Mouse (Mus musculus) forebrain, embryonic 15.5 days (tissue): ENCODE data around the gene Leng9. TPM values are rescaled to one million over a fixed set of nuclear protein-coding genes. Genes with fewer than 3 reads are reported as not detected.

Experiments used
- ATAC-seq: fragments of 200-750 bp; cut with Nextera tagmentation; replicated peaks from 2 replicates; pipeline ENCODE4 v1.8.0; 2017; ENCODE audit warnings: mild to moderate bottlenecking, moderate TSS enrichment, moderate library complexity
- H3K27ac ChIP-seq: fragments of 300-500 bp; sonication (generic); replicated peaks from 2 replicates; pipeline ENCODE4 v1.5.1; 2015; ENCODE audit warnings: mild to moderate bottlenecking, inconsistent platforms
- H3K27me3 ChIP-seq: fragments of 300-500 bp; sonication (generic); 2 replicates; pipeline ENCODE4 v1.6.1; 2015; ENCODE audit warnings: inconsistent platforms
- H3K36me3 ChIP-seq: fragments of 300-500 bp; sonication (generic); 2 replicates; pipeline ENCODE4 v1.6.1; 2015; ENCODE audit warnings: mild to moderate bottlenecking, inconsistent platforms
- H3K4me1 ChIP-seq: fragments of 300-500 bp; sonication (generic); 2 replicates; pipeline ENCODE4 v1.6.1; 2015; ENCODE audit warnings: inconsistent platforms
- H3K4me2 ChIP-seq: fragments of 300-500 bp; sonication (generic); replicated peaks from 2 replicates; pipeline ENCODE4 v1.6.1; 2015; ENCODE audit warnings: mild to moderate bottlenecking, inconsistent platforms
- H3K4me3 ChIP-seq: fragments of 300-500 bp; sonication (generic); 2 replicates; pipeline ENCODE4 v1.5.1; 2015; ENCODE audit warnings: mild to moderate bottlenecking, inconsistent platforms
- H3K9ac ChIP-seq: fragments of 300-500 bp; sonication (generic); replicated peaks from 2 replicates; pipeline ENCODE4 v1.6.1; 2015; ENCODE audit warnings: mild to moderate bottlenecking, inconsistent platforms
- H3K9me3 ChIP-seq: fragments of 300-500 bp; sonication (generic); 2 replicates; pipeline ENCODE4 v1.6.1; 2016; ENCODE audit warnings: inconsistent platforms
- WGBS: fragments of 180-500 bp; shearing (Covaris S2); methylation state at CpG from one replicate; pipeline ENCODE4 v1.1.7; 2015; ENCODE audit warnings: mixed read lengths; 5-methylcytosine and 5-hydroxymethylcytosine counted together
- polyA plus RNA-seq: library from polyadenylated mRNA; unstranded; fragments of >200 nt; fragmentation: Nextera tagmentation; extraction: Ambion mirVana; gene quantifications from 2 replicates; pipeline ENCODE4 v1.2.1, GENCODE M21; 2015

Leng9 gene
- polyA plus RNA-seq, 1 experiment from 2014 or later = 4.8 TPM

DNA sequence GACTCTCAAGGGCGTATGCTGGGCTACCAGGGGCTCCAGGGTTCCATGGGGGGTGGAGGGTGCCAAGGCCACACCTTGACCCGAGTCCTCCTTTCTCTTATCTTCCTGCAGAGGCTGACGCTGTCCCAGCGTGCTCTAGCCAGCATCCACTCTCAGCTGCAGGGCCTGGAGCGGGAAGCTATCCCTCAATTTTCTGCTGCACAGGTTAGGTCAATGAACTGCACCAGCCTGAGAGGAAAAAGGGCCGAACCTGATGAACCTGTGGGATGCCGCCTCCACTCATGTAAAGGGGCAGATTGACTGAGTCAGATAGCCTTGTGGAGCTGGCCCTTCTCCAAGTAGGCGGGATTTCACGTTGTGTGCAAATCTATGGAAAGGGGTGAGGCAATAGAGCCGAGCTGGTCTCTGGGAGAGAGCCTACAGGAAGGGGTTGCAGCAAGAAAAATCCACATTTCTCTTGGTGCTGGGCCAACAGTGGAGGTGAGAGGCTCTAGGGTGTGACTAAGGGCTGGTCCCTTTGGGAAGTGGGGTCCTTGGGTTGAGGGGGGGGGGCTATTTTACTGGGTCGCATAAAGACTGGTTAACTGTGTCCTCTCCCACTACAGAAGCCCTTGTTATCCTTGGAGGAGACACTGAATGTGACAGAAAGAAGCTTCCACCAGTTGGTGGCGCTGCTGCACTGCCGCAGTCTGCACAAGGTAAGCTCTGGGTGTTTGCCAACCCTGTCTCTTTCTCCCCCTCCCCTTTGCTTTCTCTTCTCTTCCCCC is 19.3 kb downstream of the Leng9 start:
- peak overlapping the region; percentile 6; the same call in 1 of the 2 replicates for H3K4me2 ChIP-seq
- H3K9me3 ChIP-seq = no peaks in the 10 kb centered on the region
- H3K36me3 ChIP-seq = peaks cover 14% of the 10 kb centered on the region
- H3K4me1 ChIP-seq = peaks cover 25% of the 10 kb centered on the region
- WGBS = 25% methylated on average over 13 of the region's 13 CpGs
- H3K27me3 ChIP-seq = no peaks in the 10 kb centered on the region
- peak overlapping the region; percentile 69 for H3K27ac ChIP-seq
- no peak overlapping the region for H3K4me3 ChIP-seq
- peak; percentile 55 for ATAC-seq
- H3K9ac ChIP-seq = 0 out of 2 replicates have a peak overlapping the region, but pooled peaks have one; percentile 11

DNA sequence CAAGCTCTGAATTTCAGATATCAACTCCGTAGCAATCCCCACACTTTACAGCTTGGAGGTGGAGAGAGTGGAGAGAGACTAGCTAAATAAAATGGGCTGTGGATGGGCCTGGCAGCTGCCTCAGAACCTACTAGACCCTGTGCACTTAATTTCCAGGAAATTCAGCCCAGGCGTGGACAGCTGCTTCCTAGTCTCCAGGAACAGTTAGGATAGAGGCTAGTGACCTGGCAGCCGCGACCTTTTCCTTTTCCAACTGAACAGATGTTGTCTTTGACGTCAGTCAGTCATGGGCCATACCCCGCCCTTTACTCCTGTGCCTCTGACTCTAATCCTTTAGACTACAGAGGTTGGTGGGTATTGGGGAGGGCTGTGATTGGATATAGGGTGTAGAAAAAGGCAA is 21.3 kb downstream of the Leng9 start:
- Histone ChIP-seq H3K9ac (no peak overlapping the region), H3K9me3 (no peaks in the 10 kb centered on the region), H3K36me3 (peaks cover 11% of the 10 kb centered on the region), H3K4me2 (no peak overlapping the region), H3K4me3 (no peak overlapping the region), H3K27me3 (no peaks in the 10 kb centered on the region), H3K4me1 (peaks cover 40% of the 10 kb centered on the region), H3K27ac (no peak overlapping the region; the same call in 1 of the 2 replicates)
- ATAC-seq = no peak
- WGBS = 72% methylated on average over 6 of the region's 6 CpGs

DNA sequence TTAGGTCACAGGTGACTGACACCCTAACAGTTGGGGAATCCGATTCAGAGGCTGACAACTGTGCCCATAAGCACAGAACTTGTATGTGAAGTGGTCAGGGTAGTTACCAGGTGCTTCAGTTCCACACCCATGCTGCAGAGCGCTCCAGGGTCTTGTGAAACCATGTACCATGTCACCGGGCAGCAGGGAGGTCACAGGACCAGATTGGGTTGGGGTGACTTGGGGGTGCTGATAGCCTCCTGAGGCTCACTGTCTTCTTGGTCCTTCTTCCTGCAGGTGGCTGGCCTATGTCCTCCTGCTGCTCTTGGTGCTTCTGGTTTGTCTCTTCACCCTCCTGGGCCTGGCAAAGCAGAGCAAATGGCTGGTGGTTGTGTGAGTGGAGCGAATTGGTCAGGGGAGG is 22.3 kb downstream of the Leng9 start:
- Histone ChIP-seq H3K4me2 (no peak overlapping the region), H3K27ac (no peak overlapping the region), H3K9ac (no peak overlapping the region), H3K27me3 (no peaks in the 10 kb centered on the region), H3K9me3 (no peaks in the 10 kb centered on the region), H3K36me3 (peaks cover 10% of the 10 kb centered on the region), H3K4me1 (peaks cover 49% of the 10 kb centered on the region), H3K4me3 (no peak overlapping the region)
- no peak for ATAC-seq
- 91% methylated on average over 4 of the region's 4 CpGs for WGBS

DNA sequence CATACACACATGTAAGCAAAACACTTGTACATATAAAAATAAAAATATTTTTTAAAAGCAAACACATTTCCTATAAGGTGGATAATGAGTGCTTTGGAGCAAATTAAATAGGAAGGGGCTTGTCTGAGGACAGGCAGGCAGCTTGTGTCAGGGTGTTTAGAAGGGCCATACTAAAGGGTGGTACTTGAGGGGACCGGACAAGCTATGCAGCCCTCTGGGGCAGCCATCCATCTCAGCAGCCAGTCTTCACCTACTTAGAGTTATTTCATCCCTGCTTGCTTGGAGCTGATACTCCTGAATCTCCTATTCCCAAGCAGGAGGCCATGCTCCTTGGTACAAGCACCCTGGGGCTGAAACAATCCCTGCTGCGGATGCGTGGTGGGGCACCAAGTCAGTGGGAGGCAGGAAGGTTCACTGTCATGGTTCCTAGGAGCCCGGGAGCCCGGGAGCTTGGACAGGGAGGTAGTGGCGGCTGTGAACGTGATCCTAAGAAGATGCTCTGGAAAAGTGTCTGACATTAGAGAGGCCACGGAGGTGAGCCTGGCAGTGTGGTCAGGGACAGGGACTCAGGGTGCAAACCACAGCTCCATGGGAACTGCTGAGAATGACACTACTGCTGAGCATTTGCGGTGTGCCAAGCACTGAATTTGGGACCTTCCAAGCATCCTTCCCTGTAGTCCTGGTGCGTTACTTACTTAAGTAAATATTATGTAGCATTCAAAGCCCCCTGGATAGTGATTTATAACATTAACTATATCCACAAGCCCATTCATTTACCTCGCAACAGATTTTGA is 23.0 kb downstream of the Leng9 start:
- H3K9ac ChIP-seq = no peak overlapping the region
- H3K27me3 ChIP-seq = no peaks in the 10 kb centered on the region
- peaks cover 5% of the 10 kb centered on the region for H3K36me3 ChIP-seq
- peaks cover 55% of the 10 kb centered on the region for H3K4me1 ChIP-seq
- no peak overlapping the region for H3K4me2 ChIP-seq
- no peaks in the 10 kb centered on the region for H3K9me3 ChIP-seq
- ATAC-seq = no peak
- 90% methylated on average over 11 of the region's 11 CpGs for WGBS
- H3K4me3 ChIP-seq = no peak overlapping the region
- H3K27ac ChIP-seq = no peak overlapping the region

DNA sequence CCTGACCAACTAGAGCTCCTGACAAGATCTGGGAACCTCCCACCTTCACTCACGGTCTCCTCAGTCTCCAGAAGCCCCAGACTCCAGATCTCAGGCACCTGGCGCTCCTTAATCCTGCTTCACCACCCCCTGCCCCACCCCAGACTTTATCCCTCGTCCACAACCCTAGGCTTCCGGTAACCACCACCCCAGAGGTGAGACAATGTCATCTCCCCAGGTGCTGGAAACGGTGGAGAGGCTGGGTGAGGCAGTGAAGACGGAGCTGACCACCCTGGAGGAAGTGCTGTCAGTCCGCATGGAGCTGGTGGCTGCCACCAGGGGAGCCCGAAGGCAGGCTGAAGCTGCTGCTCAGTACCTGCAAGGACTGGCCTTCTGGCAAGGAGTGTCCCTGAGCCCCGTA is 24.9 kb downstream of the Leng9 start:
- Histone ChIP-seq H3K4me1 (peaks cover 58% of the 10 kb centered on the region), H3K27ac (peak overlapping the region; percentile 91), H3K4me2 (peak overlapping the region; percentile 51; the same call in 1 of the 2 replicates), H3K9ac (peak overlapping the region; percentile 20; the same call in 1 of the 2 replicates), H3K9me3 (no peaks in the 10 kb centered on the region), H3K4me3 (no peak overlapping the region), H3K27me3 (no peaks in the 10 kb centered on the region), H3K36me3 (no peaks in the 10 kb centered on the region)
- 20% methylated on average over 9 of the region's 9 CpGs for WGBS
- ATAC-seq = no peak

GRCm38 (mm10) chr7:4124856-4125255 is 25.3 kb downstream of the Leng9 start:
- WGBS = 5% methylated on average over 5 of the region's 5 CpGs
- Histone ChIP-seq H3K4me3 (peak overlapping the region; percentile 34), H3K9me3 (no peaks in the 10 kb centered on the region), H3K9ac (peak overlapping the region; percentile 20), H3K27ac (peak overlapping the region; percentile 91), H3K36me3 (no peaks in the 10 kb centered on the region), H3K4me2 (peak overlapping the region; percentile 51), H3K27me3 (no peaks in the 10 kb centered on the region), H3K4me1 (peaks cover 61% of the 10 kb centered on the region)
- ATAC-seq = peak; percentile 4

- Histone ChIP-seq H3K4me3 (peak overlapping the region; percentile 34), H3K9me3 (no peaks in the 10 kb centered on the region), H3K4me1 (peaks cover 63% of the 10 kb centered on the region), H3K9ac (peak overlapping the region; percentile 20; the same call in 1 of the 2 replicates), H3K4me2 (peak overlapping the region; percentile 51), H3K36me3 (no peaks in the 10 kb centered on the region), H3K27ac (peak overlapping the region; percentile 91), H3K27me3 (no peaks in the 10 kb centered on the region)
- 0% methylated on average over 9 of the region's 10 CpGs for WGBS
- peak; percentile 82 for ATAC-seq
Observed at GRCm38 (mm10) chr7:4124315-4124759, 25.8 kb downstream of the Leng9 start.

DNA sequence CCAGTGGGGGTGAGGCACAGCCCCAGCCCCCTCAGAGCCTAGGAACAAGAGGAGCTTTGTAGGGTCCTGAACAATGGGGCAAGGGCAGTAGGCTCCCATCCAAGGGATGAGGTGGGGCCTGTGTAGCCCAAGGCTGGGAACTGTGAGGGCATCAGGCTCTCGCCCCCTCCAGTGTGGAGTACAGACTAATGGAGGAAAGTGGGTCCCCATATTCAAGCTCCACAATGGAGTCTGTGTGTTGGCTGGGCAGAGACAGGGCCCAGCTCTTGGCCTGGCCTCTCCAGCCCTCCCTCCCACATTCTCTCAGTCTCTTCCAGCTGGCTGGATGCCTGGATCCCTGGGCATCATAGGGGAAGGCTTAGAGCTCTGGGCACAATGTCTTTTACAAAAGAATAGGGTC is 26.4 kb downstream of the Leng9 start:
- Histone ChIP-seq H3K9ac (no peak overlapping the region), H3K4me3 (peak overlapping the region; percentile 34), H3K4me2 (peak overlapping the region; percentile 51), H3K4me1 (peaks cover 66% of the 10 kb centered on the region), H3K27ac (peak overlapping the region; percentile 91), H3K36me3 (no peaks in the 10 kb centered on the region), H3K27me3 (no peaks in the 10 kb centered on the region), H3K9me3 (no peaks in the 10 kb centered on the region)
- WGBS = 0% methylated on average over 1 of the region's 1 CpGs
- ATAC-seq = peak; percentile 84

DNA sequence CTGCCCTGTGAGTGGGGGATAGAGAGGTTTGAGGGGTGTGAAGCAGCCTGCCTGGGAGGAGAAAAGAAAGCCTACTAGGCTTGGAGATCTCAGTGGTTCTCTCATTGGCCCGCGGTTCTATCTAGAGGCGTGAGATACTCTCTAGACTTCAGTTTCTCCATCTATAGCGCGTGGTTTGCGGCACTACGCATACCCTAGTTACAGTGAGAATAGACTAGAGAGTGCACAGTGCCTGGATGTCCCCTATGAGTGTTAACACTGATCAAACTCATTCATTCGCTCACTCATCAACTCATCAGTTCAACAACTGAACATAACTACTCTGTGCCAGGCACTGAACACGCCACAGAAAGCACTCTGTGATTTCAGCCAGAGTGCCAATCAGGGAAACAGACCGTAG is 27.4 kb downstream of the Leng9 start:
- Histone ChIP-seq H3K4me1 (peaks cover 66% of the 10 kb centered on the region), H3K27ac (peak overlapping the region; percentile 91), H3K4me3 (peak overlapping the region; percentile 11; the same call in 1 of the 2 replicates), H3K27me3 (no peaks in the 10 kb centered on the region), H3K9ac (no peak overlapping the region), H3K9me3 (no peaks in the 10 kb centered on the region), H3K36me3 (no peaks in the 10 kb centered on the region), H3K4me2 (peak overlapping the region; percentile 59)
- ATAC-seq = no peak
- 48% methylated on average over 10 of the region's 10 CpGs for WGBS

DNA sequence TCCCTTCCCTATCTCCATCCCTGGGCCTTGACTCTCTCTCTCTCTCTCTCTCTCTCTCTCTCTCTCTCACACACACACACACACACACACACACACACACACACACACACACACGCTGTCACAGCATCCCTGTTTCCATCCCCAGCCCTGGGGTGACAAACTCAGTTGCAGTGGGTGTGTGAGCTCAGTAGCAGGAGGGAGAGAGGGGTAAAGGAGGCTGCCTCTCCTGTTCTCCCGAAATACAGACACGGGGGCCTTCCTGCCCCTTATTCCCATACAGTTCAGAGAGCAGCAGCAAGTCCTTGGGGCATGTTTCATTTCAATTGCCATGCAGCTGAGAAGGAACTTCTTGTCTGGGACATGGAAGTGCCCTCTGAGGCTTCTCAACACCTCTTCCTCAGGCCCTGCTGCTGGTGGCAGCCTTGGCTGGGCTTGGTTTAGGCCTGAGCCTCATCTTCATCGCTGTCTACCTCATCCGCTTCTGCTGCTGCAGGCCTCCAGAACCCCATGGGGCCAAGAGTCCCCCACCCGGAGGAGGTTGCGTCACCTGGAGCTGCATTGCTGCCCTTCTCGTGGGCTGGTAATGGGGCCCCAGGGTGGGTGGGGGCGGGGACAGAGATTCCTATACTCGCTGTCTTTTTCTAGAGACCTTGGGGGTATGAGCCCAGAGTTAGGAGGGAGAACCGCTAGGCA is 28.0 kb downstream of the Leng9 start:
- Histone ChIP-seq H3K4me3 (peak overlapping the region; percentile 76), H3K4me1 (peaks cover 68% of the 10 kb centered on the region), H3K27me3 (no peaks in the 10 kb centered on the region), H3K9ac (peak overlapping the region; percentile 31), H3K9me3 (no peaks in the 10 kb centered on the region), H3K4me2 (peak overlapping the region; percentile 59), H3K27ac (peak overlapping the region; percentile 91), H3K36me3 (no peaks in the 10 kb centered on the region)
- WGBS = 21% methylated on average over 11 of the region's 11 CpGs
- ATAC-seq = no peak

- Histone ChIP-seq H3K4me1 (peaks cover 60% of the 10 kb centered on the region), H3K27ac (peak overlapping the region; percentile 91), H3K9me3 (no peaks in the 10 kb centered on the region), H3K36me3 (no peaks in the 10 kb centered on the region), H3K4me3 (peak overlapping the region; percentile 76), H3K27me3 (no peaks in the 10 kb centered on the region), H3K9ac (peak overlapping the region; percentile 90), H3K4me2 (peak overlapping the region; percentile 59)
- WGBS = 3% methylated on average over 17 of the region's 19 CpGs
- peak; percentile 1; the same call in 1 of the 2 replicates for ATAC-seq
Observed at GRCm38 (mm10) chr7:4119976-4120921, 29.9 kb downstream of the Leng9 start.
